Mouse (Mus musculus) stomach, embryonic 16.5 days (tissue): ENCODE measurements at regions not wholly inside any gene's neighbourhood (a gene's known extent, or its start where the extent isn't known, plus 50 kb on each side); places are given as distances from the start of the nearest gene placed in this dataset.

Source experiments
- ATAC-seq: fragments of 200-750 bp; cut with Nextera tagmentation; 2 replicates; pipeline ENCODE4 v1.8.0; 2017; ENCODE audit warnings: moderate number of reproducible peaks, moderate TSS enrichment; ENCODE audit not compliant: insufficient read depth, low FRiP score
- H3K27ac ChIP-seq: fragments of 300-500 bp; sonication (generic); 2 replicates; pipeline ENCODE4 v1.5.1; 2014; ENCODE audit warnings: low read length
- H3K27me3 ChIP-seq: fragments of 300-500 bp; sonication (generic); 2 replicates; pipeline ENCODE4 v1.6.1; 2014; ENCODE audit warnings: low read length, control low read depth, mixed read lengths; ENCODE audit not compliant: control insufficient read depth, insufficient read depth
- H3K36me3 ChIP-seq: fragments of 300-500 bp; sonication (generic); 2 replicates; pipeline ENCODE4 v1.6.1; 2014; ENCODE audit warnings: low read length; ENCODE audit not compliant: control insufficient read depth, insufficient read depth
- H3K4me1 ChIP-seq: fragments of 300-500 bp; sonication (generic); 2 replicates; pipeline ENCODE4 v1.6.1; 2014; ENCODE audit warnings: low read length, control low read depth, mixed read lengths; ENCODE audit not compliant: control insufficient read depth, insufficient read depth
- H3K4me2 ChIP-seq: fragments of 300-500 bp; sonication (generic); 2 replicates; pipeline ENCODE4 v1.6.1; 2014; ENCODE audit warnings: low read depth, low read length, mixed read lengths
- H3K4me3 ChIP-seq: fragments of 300-500 bp; sonication (generic); replicated peaks from 2 replicates; pipeline ENCODE4 v1.5.1; 2014; ENCODE audit warnings: mild to moderate bottlenecking, low read length
- H3K9ac ChIP-seq: fragments of 300-500 bp; sonication (generic); 2 replicates; pipeline ENCODE4 v1.6.1; 2014; ENCODE audit warnings: low read length
- H3K9me3 ChIP-seq: fragments of 300-500 bp; sonication (generic); replicated peaks from 2 replicates; pipeline ENCODE4 v1.6.1; 2016; ENCODE audit warnings: low read length, control low read depth; ENCODE audit not compliant: control insufficient read depth
- WGBS: fragments of 180-500 bp; shearing (Covaris S2); extraction: QIAGEN DNeasy Blood & Tissue Kit; methylation state at CpG from one replicate; pipeline ENCODE4 v1.1.7; 2014; 5-methylcytosine and 5-hydroxymethylcytosine counted together

DNA sequence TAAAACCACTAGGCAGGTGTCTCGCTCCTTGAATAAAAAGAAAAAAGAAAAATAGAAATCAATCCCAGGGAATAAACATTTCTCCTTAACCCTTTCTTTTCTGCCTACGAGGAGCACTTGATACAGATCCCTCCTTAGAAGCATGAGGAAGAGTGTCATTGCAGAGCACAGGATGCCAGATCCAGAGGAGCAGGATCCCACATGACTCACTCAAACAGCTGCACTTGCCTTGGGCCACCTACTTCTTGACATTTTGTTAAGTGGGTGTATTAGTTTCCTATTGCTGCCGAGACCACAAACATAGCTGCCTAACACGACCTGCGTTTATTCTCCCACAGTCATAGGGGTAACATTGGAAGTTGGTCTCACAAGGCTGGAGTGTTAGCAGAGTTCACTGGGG lies 197.1 kb downstream of the Nuak1 start:
- H3K36me3 ChIP-seq: no peaks in the 10 kb centered on the region
- H3K4me2 ChIP-seq: no peak overlapping the region
- no peak overlapping the region for H3K4me3 ChIP-seq
- 81% methylated on average over 5 of the region's 5 CpGs for WGBS
- H3K27me3 ChIP-seq: no peaks in the 10 kb centered on the region
- H3K4me1 ChIP-seq: no peaks in the 10 kb centered on the region
- no peak overlapping the region for H3K27ac ChIP-seq
- no peak overlapping the region for H3K9ac ChIP-seq
- peaks cover 10% of the 10 kb centered on the region; the same call in 1 of the 2 replicates for H3K9me3 ChIP-seq
- no peak for ATAC-seq

DNA sequence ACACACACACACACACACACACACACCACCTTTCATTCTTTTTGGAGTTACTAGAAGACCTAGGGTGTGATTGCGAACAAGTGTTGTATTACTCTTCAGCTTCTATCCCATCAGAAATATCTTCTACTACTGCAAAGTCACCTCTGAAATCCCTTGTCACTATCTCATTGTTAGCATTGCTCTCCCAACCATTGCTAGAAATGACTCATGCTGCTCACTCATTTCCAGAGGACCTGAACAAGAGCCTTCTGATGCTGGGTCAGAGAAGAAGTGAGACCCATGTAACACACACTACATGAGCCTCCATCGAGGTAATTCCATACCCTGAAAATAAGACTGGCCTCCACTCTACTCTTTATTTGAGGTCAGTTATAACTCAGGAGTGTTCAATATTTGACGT lies 191.1 kb downstream of the Nuak1 start:
- H3K36me3 ChIP-seq: no peaks in the 10 kb centered on the region
- no peaks in the 10 kb centered on the region for H3K4me1 ChIP-seq
- WGBS: 81% methylated on average over 3 of the region's 3 CpGs
- no peak overlapping the region for H3K27ac ChIP-seq
- H3K9me3 ChIP-seq: no peaks in the 10 kb centered on the region
- H3K4me2 ChIP-seq: no peak overlapping the region
- H3K4me3 ChIP-seq: no peak overlapping the region
- no peaks in the 10 kb centered on the region for H3K27me3 ChIP-seq
- ATAC-seq: no peak
- H3K9ac ChIP-seq: no peak overlapping the region

DNA sequence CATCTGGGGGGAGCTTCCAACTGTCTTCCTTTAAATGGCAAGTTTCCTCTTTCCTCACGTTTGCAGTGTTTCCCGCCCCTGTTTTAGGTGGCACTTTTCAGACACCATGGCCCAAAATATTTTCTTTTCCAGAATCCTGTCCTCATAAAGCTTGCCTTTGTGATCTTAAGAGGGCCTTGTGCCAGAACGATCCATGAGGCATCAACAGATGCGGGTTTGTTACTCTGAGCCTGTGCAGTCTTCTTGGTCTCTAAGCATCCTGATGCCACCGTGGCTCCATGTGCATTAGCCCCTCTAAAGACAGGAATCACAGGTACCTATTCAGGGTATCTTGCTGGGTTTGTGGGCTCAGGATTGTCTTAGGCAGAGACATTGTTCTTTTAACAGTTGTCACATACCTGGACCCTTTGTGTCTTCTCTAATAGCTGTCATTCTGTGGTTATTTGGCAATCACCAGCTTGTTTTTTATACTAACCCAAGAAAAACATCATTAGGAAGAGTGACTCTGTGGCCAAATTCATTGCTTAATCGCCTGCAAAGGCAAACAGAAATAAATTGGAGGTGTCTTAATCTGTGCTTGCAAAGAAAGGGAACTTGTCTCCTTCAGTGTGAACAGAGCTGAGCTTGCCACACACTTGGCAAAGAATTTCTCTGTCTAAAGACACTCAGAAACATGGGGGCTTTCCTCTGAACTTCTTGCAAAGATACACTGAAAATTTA lies 179.3 kb downstream of the Nuak1 start:
- Histone ChIP-seq H3K4me1 (no peaks in the 10 kb centered on the region), H3K27me3 (no peaks in the 10 kb centered on the region), H3K27ac (no peak overlapping the region), H3K9me3 (no peaks in the 10 kb centered on the region), H3K4me3 (no peak overlapping the region), H3K36me3 (no peaks in the 10 kb centered on the region), H3K9ac (no peak overlapping the region), H3K4me2 (no peak overlapping the region)
- ATAC-seq: no peak
- WGBS: 76% methylated on average over 6 of the region's 6 CpGs

DNA sequence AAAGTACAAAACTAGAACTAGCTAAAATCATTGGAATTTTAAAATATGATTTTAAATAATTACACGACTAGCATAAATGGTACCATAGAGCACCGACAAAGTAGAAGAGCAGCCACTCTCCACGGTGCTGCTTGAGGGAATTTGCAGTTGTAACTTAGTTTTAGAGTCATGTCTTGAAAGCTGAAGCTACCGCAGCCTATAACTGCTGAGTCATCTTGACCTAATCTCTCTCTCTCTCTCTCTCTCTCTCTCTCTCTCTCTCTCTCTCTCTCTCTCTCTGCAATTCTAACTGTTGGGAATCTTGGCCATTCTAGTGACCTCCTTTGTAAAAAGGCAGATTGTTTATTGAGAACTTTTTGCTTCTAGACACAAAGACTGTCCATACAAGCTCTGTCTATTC lies 177.5 kb downstream of the Nuak1 start:
- H3K9ac ChIP-seq: no peak overlapping the region
- H3K4me1 ChIP-seq: no peaks in the 10 kb centered on the region
- 81% methylated on average over 4 of the region's 4 CpGs for WGBS
- H3K36me3 ChIP-seq: no peaks in the 10 kb centered on the region
- no peak for ATAC-seq
- no peak overlapping the region for H3K27ac ChIP-seq
- no peaks in the 10 kb centered on the region for H3K9me3 ChIP-seq
- no peaks in the 10 kb centered on the region for H3K27me3 ChIP-seq
- no peak overlapping the region for H3K4me2 ChIP-seq
- no peak overlapping the region for H3K4me3 ChIP-seq

DNA sequence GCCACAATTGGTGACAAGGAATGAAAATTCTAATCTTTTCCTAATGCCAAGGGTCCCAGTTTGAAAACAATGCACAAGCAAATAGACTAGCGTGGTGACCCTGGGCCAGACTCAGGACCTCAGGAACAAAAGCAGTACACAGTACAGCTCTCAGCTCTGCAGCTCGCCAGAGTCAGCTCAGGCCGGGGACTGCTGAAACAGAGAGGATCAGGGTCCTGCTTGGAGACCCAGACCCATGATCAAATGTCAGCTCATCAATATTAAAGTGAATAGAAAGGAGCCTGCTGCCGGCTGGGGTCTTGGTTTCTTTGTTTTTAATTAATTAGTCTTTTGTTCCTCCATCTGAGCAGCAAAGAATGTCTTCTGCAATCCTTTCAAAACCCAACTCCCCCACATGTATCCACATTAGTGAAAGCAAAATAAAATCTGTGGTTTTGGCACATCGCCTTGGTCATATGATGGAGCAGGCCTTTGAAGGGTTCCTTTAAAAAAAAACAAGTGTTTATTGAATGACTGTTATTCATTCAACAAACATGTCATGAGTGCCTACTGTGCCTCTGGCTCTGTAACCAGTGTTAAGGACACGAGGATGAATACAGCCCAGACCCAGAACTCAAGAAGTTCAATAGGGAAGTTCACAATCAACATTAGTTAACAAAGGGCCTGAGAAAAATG lies 154.4 kb downstream of the Nuak1 start:
- Histone ChIP-seq H3K9ac (no peak overlapping the region), H3K36me3 (no peaks in the 10 kb centered on the region), H3K27me3 (no peaks in the 10 kb centered on the region), H3K4me2 (no peak overlapping the region), H3K9me3 (no peaks in the 10 kb centered on the region), H3K4me3 (no peak overlapping the region), H3K27ac (no peak overlapping the region), H3K4me1 (no peaks in the 10 kb centered on the region)
- WGBS: 63% methylated on average over 6 of the region's 6 CpGs
- no peak for ATAC-seq

DNA sequence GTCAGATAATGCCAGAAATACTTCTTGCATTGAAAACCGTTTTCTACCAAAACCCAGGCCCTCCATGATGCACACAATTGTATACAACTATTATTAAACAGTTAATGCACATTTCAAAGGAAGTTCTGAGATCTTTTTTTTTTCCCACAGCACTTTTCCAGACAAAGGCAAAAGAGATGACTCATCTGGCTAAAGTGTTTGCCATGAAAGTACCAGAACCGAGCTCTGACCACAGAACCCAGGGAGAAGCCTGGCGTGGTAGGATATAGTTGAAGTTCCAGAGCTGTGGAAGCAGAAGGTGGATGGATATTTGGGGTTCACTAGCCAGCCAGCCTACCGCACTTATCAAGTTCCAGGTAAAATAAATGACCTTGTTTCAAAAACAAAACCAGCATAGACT lies 146.0 kb downstream of the Nuak1 start:
- ATAC-seq: no peak
- H3K4me1 ChIP-seq: no peaks in the 10 kb centered on the region
- no peaks in the 10 kb centered on the region for H3K9me3 ChIP-seq
- H3K27me3 ChIP-seq: no peaks in the 10 kb centered on the region
- H3K4me2 ChIP-seq: no peak overlapping the region
- H3K9ac ChIP-seq: no peak overlapping the region
- H3K4me3 ChIP-seq: no peak overlapping the region
- no peaks in the 10 kb centered on the region for H3K36me3 ChIP-seq
- 76% methylated on average over 4 of the region's 4 CpGs for WGBS
- no peak overlapping the region for H3K27ac ChIP-seq

DNA sequence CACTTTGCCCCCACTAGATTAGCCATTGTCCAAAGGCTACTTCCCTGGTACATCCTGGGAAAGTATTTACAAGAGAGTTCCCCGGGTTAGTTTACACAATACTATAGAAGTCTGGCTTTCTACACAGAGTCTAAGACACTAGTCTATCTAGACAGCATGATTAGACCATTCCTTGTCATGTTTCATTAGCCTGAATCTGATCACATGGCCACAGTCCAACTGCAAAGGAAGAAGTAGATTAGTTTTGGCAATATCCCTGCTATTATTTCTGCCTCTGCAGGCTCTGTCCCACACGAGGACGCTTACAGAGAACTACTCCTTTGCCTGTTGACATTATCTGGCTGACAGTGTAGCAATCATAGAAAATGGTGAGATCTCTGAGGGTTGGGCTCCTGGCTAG lies 144.2 kb downstream of the Nuak1 start:
- no peak overlapping the region for H3K27ac ChIP-seq
- H3K36me3 ChIP-seq: no peaks in the 10 kb centered on the region
- H3K4me2 ChIP-seq: no peak overlapping the region
- no peaks in the 10 kb centered on the region for H3K9me3 ChIP-seq
- 70% methylated on average over 3 of the region's 3 CpGs for WGBS
- no peaks in the 10 kb centered on the region for H3K4me1 ChIP-seq
- H3K27me3 ChIP-seq: no peaks in the 10 kb centered on the region
- H3K4me3 ChIP-seq: no peak overlapping the region
- H3K9ac ChIP-seq: no peak overlapping the region
- ATAC-seq: no peak

DNA sequence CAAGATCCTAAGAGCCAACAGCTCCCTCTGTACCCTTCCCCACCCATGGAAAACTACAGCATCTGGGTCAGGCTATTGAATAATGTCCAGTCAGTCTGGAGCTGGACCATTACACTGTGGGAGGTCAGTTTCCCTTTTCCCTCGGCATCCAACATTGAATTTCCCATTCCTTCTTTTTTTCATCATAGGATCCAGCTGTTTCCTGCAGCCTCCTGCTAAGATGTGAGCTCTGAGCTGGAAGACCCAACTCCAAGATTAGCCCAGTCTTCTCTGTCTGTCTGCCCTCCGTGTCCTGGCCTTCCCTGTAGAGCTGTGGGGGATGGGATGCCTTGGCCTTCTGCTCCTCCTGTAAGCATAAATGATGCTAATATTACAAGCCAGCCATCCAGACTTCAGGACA lies 138.8 kb downstream of the Nuak1 start:
- H3K27ac ChIP-seq: no peak overlapping the region
- WGBS: 55% methylated on average over 2 of the region's 2 CpGs
- H3K4me3 ChIP-seq: no peak overlapping the region
- H3K9me3 ChIP-seq: no peaks in the 10 kb centered on the region
- H3K9ac ChIP-seq: no peak overlapping the region
- H3K36me3 ChIP-seq: no peaks in the 10 kb centered on the region
- no peak for ATAC-seq
- H3K4me1 ChIP-seq: no peaks in the 10 kb centered on the region
- no peaks in the 10 kb centered on the region for H3K27me3 ChIP-seq
- no peak overlapping the region for H3K4me2 ChIP-seq

DNA sequence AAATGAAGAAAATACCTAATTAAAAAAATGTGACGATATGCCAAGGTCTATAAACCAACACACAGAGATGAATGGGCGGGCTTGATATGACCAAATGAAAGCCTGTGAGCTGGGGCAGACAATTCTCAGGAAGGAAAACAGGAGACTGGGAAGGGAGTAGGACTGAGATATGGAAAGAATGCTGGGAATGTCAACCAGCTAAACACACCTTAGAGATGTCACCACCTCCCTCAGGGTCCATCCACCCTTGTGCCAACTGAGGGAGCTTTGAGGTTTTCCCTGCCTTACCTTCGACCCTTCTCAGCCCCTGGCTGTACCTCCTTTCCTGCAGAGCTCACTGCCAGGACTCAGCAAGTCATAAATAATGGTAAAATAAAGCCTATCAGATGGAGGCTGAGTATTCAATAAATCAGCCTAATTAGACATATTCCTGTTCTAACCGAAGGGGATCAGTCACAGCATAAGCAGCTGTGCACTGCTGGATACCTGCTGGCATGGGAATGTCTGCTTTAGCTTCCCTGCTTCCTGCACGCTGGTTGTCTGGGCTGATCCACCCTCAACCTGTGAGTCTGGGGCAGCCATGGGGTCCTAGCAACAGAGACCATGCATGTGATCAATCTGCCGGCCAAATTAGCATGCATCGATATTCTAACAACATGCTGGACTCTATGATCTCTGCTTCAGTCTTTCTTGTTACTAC lies 137.4 kb downstream of the Nuak1 start:
- H3K4me1 ChIP-seq: no peaks in the 10 kb centered on the region
- WGBS: 46% methylated on average over 7 of the region's 7 CpGs
- no peaks in the 10 kb centered on the region for H3K9me3 ChIP-seq
- no peaks in the 10 kb centered on the region for H3K36me3 ChIP-seq
- H3K9ac ChIP-seq: no peak overlapping the region
- no peak overlapping the region for H3K4me3 ChIP-seq
- no peak overlapping the region for H3K27ac ChIP-seq
- H3K27me3 ChIP-seq: no peaks in the 10 kb centered on the region
- H3K4me2 ChIP-seq: no peak overlapping the region
- ATAC-seq: 0 out of 2 replicates have a peak, but pooled peaks have one; percentile 7
